Mouse (Mus musculus): ENCODE results near the gene Spint1. TPM values are rescaled to one million over a fixed set of nuclear protein-coding genes. Genes with fewer than 3 reads are reported as not detected.
A peak's percentile ranks its signal among the peaks of the same experiment; 100 is the strongest.

Spint1 gene
- polyA plus RNA-seq, 1 experiment: 3.6 TPM

DNA sequence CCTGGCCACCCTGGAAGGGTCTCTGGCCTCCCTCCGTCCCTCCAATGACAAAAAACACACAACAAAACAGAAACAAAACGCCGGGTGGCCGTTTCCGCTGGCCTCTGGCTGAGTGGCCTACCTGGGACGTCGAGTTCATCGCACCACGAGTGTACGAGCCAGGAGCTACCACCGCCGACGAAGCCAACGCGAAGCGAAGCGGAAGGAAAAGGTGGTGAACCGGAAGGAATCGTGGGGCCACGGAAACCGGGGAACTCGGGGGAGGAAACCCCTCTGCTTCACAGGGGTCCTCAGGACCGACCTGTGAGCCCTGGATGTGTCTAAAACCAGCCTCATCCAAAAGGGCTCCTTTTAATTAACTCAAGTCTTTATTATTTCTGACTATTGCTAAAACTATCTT, 40.6 kb downstream of the Spint1 start:
- H3K4me3 ChIP-seq (ENCODE audit: control insufficient read depth, low read depth, low read length): peak overlapping the region; percentile 93
- H3K36me3 ChIP-seq (ENCODE audit: control insufficient read depth, insufficient read depth, low read length): no peaks in the 10 kb centered on the region
- TF ChIP-seq POLR2A (IDR thresholded peaks at IDR 0.05; ENCODE audit: control insufficient read depth, low read depth, low read length) (peak; percentile 96), CTCF (IDR thresholded peaks at IDR 0.05; ENCODE audit: control insufficient read depth, insufficient read depth, insufficient replicate concordance, low read depth, low read length) (no peak)
- peaks cover 5% of the 10 kb centered on the region; the same call in 1 of the 2 replicates for H3K4me1 ChIP-seq (ENCODE audit: control insufficient read depth, insufficient read depth, low read length)
- H3K27me3 ChIP-seq (ENCODE audit: control insufficient read depth, insufficient read depth, low read length): no peaks in the 10 kb centered on the region
- H3K27ac ChIP-seq (ENCODE audit: control insufficient read depth, insufficient read depth, low read depth, low read length): peak overlapping the region; percentile 79

DNA sequence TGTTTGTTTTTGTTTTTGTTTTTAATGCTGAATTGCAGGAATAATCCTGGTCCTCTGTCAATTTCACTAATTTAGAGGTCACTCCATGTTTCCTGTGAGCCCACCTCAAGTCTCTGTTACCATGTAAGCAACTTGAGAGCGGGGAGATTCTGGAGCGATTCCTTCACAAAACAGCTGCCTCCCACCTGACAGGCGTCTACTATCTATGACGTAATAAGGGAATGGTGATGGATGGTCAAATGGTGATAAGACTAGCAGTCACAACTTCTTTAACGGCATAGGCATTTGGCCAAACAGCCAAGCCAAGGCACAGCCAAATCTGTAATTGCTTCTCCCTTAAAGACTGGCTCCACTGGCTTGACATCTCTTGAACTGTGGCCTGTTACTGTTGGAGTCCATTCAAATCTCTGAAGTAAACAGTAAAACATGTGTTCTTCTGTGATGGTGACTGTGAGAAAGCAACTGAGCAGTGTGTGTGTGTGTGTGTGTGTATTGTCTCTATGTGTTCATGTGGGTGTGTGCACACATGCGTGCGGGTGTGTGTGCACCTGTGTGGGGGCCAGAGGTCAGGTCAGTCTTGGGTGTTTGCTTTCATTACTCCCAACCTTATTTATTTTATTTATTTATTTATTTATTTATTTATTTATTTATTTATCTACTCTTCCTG, 44.9 kb downstream of the Spint1 start:
- no peaks in the 10 kb centered on the region for H3K36me3 ChIP-seq (ENCODE audit: control insufficient read depth, insufficient read depth, low read length)
- no peak overlapping the region for H3K4me3 ChIP-seq (ENCODE audit: control insufficient read depth, low read depth, low read length)
- no peaks in the 10 kb centered on the region for H3K27me3 ChIP-seq (ENCODE audit: control insufficient read depth, insufficient read depth, low read length)
- TF ChIP-seq POLR2A (IDR thresholded peaks at IDR 0.05; ENCODE audit: control insufficient read depth, low read depth, low read length): no peak
- TF ChIP-seq CTCF (IDR thresholded peaks at IDR 0.05; ENCODE audit: control insufficient read depth, insufficient read depth, insufficient replicate concordance, low read depth, low read length): no peak
- H3K27ac ChIP-seq (ENCODE audit: control insufficient read depth, insufficient read depth, low read depth, low read length): no peak overlapping the region
- H3K4me1 ChIP-seq (ENCODE audit: control insufficient read depth, insufficient read depth, low read length): peaks cover 4% of the 10 kb centered on the region; the same call in 1 of the 2 replicates

DNA sequence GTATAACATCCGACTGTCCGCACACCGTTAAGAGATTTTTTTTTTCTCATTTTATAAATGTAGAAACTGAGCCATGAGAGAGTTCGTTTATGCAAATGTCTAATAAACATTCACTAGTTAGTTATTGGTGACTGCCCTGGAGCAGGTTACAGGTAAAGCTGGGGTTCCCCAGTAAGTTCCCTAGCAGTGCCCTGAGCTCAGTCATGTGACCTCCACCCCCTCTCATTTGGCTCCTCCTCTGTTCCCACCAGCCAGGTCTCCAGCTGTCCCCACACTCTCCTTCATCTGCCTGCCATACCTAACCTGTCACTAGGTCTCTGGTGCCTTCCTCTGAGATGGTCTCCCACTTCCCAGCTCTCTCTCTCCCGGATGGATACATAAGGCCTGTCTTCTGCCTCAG, 50.2 kb downstream of the Spint1 start:
- TF ChIP-seq POLR2A (IDR thresholded peaks at IDR 0.05; ENCODE audit: control insufficient read depth, low read depth, low read length) (no peak), CTCF (IDR thresholded peaks at IDR 0.05; ENCODE audit: control insufficient read depth, insufficient read depth, insufficient replicate concordance, low read depth, low read length) (no peak)
- Histone ChIP-seq H3K4me3 (ENCODE audit: control insufficient read depth, low read depth, low read length) (peak overlapping the region; percentile 97), H3K27ac (ENCODE audit: control insufficient read depth, insufficient read depth, low read depth, low read length) (no peak overlapping the region; the same call in 1 of the 2 replicates), H3K4me1 (ENCODE audit: control insufficient read depth, insufficient read depth, low read length) (peaks cover 10% of the 10 kb centered on the region), H3K27me3 (ENCODE audit: control insufficient read depth, insufficient read depth, low read length) (no peaks in the 10 kb centered on the region), H3K36me3 (ENCODE audit: control insufficient read depth, insufficient read depth, low read length) (no peaks in the 10 kb centered on the region; the same call in 1 of the 2 replicates)

DNA sequence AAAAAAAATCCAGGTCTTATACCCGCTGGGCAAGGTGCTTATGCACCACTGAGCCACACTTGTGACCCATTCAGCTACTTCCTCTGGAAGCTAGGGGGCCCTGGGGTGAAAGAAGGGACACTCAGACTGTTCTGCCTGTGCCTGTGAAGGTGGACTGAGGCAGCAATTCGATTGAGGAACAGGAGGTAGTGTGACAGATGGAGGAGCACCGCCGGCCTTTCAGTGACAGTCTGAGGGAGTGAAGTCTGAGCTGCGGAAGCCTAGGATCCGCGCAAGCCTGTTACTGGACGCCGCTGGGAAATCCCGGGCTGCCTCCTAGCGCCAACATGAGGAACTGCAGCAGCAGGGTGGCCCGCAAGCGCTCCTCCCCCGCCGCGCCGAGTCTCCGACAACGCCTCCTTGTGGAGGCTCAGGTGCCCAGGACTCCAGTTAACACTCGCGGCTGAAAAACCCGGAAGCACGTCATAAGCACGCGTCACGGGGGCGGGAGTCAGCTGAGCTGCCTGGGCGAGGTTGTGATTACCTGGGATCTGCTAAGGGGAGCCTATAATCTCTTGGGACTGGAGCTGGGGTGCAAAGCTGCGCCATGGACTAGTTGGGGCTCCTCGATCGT, 51.2 kb downstream of the Spint1 start, which contains the start of gene Vps18:
Gene Vps18, plus strand, starts transcription at position 471 of the 613 bp plus-strand sequence.
- Histone ChIP-seq H3K27ac (ENCODE audit: control insufficient read depth, insufficient read depth, low read depth, low read length) (peak within 1 kb of the TSS; percentile 89), H3K36me3 (ENCODE audit: control insufficient read depth, insufficient read depth, low read length) (no peaks in the 10 kb centered on the region; the same call in none of the 2 replicates), H3K27me3 (ENCODE audit: control insufficient read depth, insufficient read depth, low read length) (no peaks in the 10 kb centered on the region), H3K4me1 (ENCODE audit: control insufficient read depth, insufficient read depth, low read length) (peaks cover 10% of the 10 kb centered on the region), H3K4me3 (ENCODE audit: control insufficient read depth, low read depth, low read length) (peak within 1 kb of the TSS; percentile 97)
- TF ChIP-seq CTCF (IDR thresholded peaks at IDR 0.05; ENCODE audit: control insufficient read depth, insufficient read depth, insufficient replicate concordance, low read depth, low read length) (peak; percentile 89; the same call in 1 of the 2 replicates), POLR2A (IDR thresholded peaks at IDR 0.05; ENCODE audit: control insufficient read depth, low read depth, low read length) (peak; percentile 83)

DNA sequence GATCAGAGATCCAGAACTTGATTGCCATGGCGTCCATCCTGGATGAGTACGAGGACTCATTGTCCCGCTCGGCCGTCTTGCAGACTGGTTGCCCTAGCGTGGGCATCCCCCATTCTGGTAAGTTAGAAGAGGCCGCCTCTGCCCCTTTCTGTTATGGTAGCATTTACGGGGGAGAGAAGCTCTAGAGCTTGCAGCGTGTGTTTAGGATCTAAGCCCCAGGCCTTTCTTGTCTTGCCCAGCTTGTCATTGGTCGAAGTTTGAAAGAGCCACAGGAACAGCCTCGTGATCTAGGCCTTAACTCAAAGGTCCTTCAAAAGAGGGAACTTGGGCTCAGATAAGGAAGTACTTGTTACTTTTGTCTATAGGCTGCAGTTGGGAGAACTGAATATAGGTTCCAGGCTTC, 51.9 kb downstream of the Spint1 start:
- Histone ChIP-seq H3K36me3 (ENCODE audit: control insufficient read depth, insufficient read depth, low read length) (no peaks in the 10 kb centered on the region; the same call in none of the 2 replicates), H3K4me3 (ENCODE audit: control insufficient read depth, low read depth, low read length) (peak overlapping the region; percentile 97), H3K27ac (ENCODE audit: control insufficient read depth, insufficient read depth, low read depth, low read length) (peak overlapping the region; percentile 89), H3K27me3 (ENCODE audit: control insufficient read depth, insufficient read depth, low read length) (no peaks in the 10 kb centered on the region), H3K4me1 (ENCODE audit: control insufficient read depth, insufficient read depth, low read length) (peaks cover 10% of the 10 kb centered on the region)
- no peak for TF ChIP-seq POLR2A (IDR thresholded peaks at IDR 0.05; ENCODE audit: control insufficient read depth, low read depth, low read length)
- TF ChIP-seq CTCF (IDR thresholded peaks at IDR 0.05; ENCODE audit: control insufficient read depth, insufficient read depth, insufficient replicate concordance, low read depth, low read length): no peak

DNA sequence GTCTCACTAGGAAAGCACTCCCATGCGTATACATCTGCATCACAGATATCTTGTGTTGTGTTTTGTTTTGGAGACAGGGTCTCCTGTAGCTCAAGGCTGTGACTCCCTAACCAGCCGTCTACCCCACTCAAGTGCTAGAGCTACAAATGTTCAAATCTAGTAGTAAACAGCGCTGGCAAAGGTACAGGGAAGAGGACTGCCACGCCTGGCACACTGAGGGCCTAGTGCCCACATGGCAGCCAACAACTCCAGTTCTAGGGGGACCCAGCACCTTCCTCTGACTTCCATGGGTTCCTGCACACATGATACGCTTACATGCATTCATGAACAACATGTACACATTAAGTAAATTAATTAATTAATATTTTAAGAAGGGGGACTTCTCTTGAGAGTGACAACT, 55.1 kb downstream of the Spint1 start:
- peaks cover 1% of the 10 kb centered on the region for H3K36me3 ChIP-seq (ENCODE audit: control insufficient read depth, insufficient read depth, low read length)
- no peak overlapping the region for H3K27ac ChIP-seq (ENCODE audit: control insufficient read depth, insufficient read depth, low read depth, low read length)
- H3K4me1 ChIP-seq (ENCODE audit: control insufficient read depth, insufficient read depth, low read length): peaks cover 8% of the 10 kb centered on the region
- TF ChIP-seq POLR2A (IDR thresholded peaks at IDR 0.05; ENCODE audit: control insufficient read depth, low read depth, low read length) (no peak), CTCF (IDR thresholded peaks at IDR 0.05; ENCODE audit: control insufficient read depth, insufficient read depth, insufficient replicate concordance, low read depth, low read length) (no peak)
- H3K27me3 ChIP-seq (ENCODE audit: control insufficient read depth, insufficient read depth, low read length): no peaks in the 10 kb centered on the region
- no peak overlapping the region for H3K4me3 ChIP-seq (ENCODE audit: control insufficient read depth, low read depth, low read length)

DNA sequence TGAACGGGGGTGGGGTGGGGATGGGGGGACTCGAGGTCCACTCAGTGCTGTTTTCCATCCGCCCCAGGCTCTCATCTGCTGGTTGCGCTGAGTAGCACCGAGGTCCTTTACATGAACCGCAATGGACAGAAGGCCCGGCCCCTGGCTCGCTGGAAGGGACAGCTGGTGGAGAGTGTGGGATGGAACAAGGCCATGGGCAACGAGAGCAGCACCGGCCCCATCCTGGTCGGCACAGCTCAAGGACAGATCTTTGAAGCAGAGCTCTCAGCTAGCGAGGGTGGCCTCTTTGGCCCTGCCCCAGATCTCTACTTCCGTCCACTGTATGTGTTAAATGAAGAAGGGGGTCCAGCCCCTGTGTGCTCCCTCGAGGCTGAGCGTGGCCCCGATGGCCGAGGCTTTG, 55.7 kb downstream of the Spint1 start:
- TF ChIP-seq CTCF (IDR thresholded peaks at IDR 0.05; ENCODE audit: control insufficient read depth, insufficient read depth, insufficient replicate concordance, low read depth, low read length) (no peak), POLR2A (IDR thresholded peaks at IDR 0.05; ENCODE audit: control insufficient read depth, low read depth, low read length) (no peak)
- peaks cover 1% of the 10 kb centered on the region for H3K36me3 ChIP-seq (ENCODE audit: control insufficient read depth, insufficient read depth, low read length)
- no peaks in the 10 kb centered on the region for H3K27me3 ChIP-seq (ENCODE audit: control insufficient read depth, insufficient read depth, low read length)
- H3K4me3 ChIP-seq (ENCODE audit: control insufficient read depth, low read depth, low read length): no peak overlapping the region
- peaks cover 4% of the 10 kb centered on the region for H3K4me1 ChIP-seq (ENCODE audit: control insufficient read depth, insufficient read depth, low read length)
- H3K27ac ChIP-seq (ENCODE audit: control insufficient read depth, insufficient read depth, low read depth, low read length): no peak overlapping the region
